Mouse (Mus musculus) limb, embryonic 12.5 days (tissue): ENCODE results near the gene Nmur1. TPM values are rescaled to one million over a fixed set of nuclear protein-coding genes. Genes with fewer than 3 reads are reported as not detected.

Experiments
- ATAC-seq: fragments of 200-750 bp; cut with Nextera tagmentation; 2 replicates; pipeline ENCODE4 v1.8.0; 2017; ENCODE audit warnings: low read depth, moderate TSS enrichment; ENCODE audit not compliant: insufficient number of reproducible peaks, insufficient read depth, low FRiP score, low TSS enrichment
- H3K27ac ChIP-seq: fragments of 300-500 bp; sonication (generic); 2 replicates; pipeline ENCODE4 v1.5.1; 2016; ENCODE audit warnings: mild to moderate bottlenecking, moderate library complexity
- H3K27me3 ChIP-seq: fragments of 300-500 bp; sonication (generic); 2 replicates; pipeline ENCODE4 v1.6.1; 2016; ENCODE audit warnings: mild to moderate bottlenecking, moderate library complexity
- H3K36me3 ChIP-seq: fragments of 300-500 bp; sonication (generic); 2 replicates; pipeline ENCODE4 v1.6.1; 2016; ENCODE audit warnings: mild to moderate bottlenecking, moderate library complexity
- H3K4me1 ChIP-seq: fragments of 300-500 bp; sonication (generic); replicated peaks from 2 replicates; pipeline ENCODE4 v1.6.1; 2016
- H3K4me2 ChIP-seq: fragments of 300-500 bp; sonication (generic); 2 replicates; pipeline ENCODE4 v1.6.1; 2016; ENCODE audit warnings: mild to moderate bottlenecking, moderate library complexity
- H3K4me3 ChIP-seq: fragments of 300-500 bp; sonication (generic); replicated peaks from 2 replicates; pipeline ENCODE4 v1.5.1; 2016; ENCODE audit warnings: mild to moderate bottlenecking
- H3K9ac ChIP-seq: fragments of 300-500 bp; sonication (generic); replicated peaks from 2 replicates; pipeline ENCODE4 v1.6.1; 2016; ENCODE audit warnings: mild to moderate bottlenecking, moderate library complexity
- H3K9me3 ChIP-seq: fragments of 300-500 bp; sonication (generic); 2 replicates; pipeline ENCODE4 v1.6.1; 2016; ENCODE audit warnings: mild to moderate bottlenecking, moderate library complexity
- WGBS: fragments of 180-500 bp; shearing (Covaris S2); methylation state at CpG from one replicate; pipeline ENCODE4 v1.1.7; 2016; 5-methylcytosine and 5-hydroxymethylcytosine counted together
- polyA plus RNA-seq: library from polyadenylated mRNA; unstranded; fragments of >200 nt; fragmentation: Nextera tagmentation; extraction: Ambion mirVana; gene quantifications from 2 replicates; pipeline ENCODE4 v1.2.1, GENCODE M21; 2016

Gene Nmur1
- polyA plus RNA-seq, 1 experiment from 2014 or later = not detected

GRCm38 (mm10) chr1:86381027-86381426 lies 45.0 kb downstream of the Nmur1 start:
- no peak overlapping the region for H3K27ac ChIP-seq
- WGBS = 29% methylated on average over 13 of the region's 13 CpGs
- H3K36me3 ChIP-seq = no peaks in the 10 kb centered on the region
- H3K9me3 ChIP-seq = no peaks in the 10 kb centered on the region
- no peak overlapping the region for H3K4me2 ChIP-seq
- H3K4me3 ChIP-seq = no peak overlapping the region
- H3K27me3 ChIP-seq = no peaks in the 10 kb centered on the region
- peaks cover 21% of the 10 kb centered on the region for H3K4me1 ChIP-seq
- no peak for ATAC-seq
- no peak overlapping the region for H3K9ac ChIP-seq

- peaks cover 21% of the 10 kb centered on the region for H3K4me1 ChIP-seq
- peak overlapping the region; percentile 78 for H3K27ac ChIP-seq
- no peaks in the 10 kb centered on the region for H3K27me3 ChIP-seq
- ATAC-seq = no peak
- H3K4me3 ChIP-seq = no peak overlapping the region
- 49% methylated on average over 9 of the region's 9 CpGs for WGBS
- H3K4me2 ChIP-seq = peak overlapping the region; percentile 41; the same call in 1 of the 2 replicates
- no peak overlapping the region for H3K9ac ChIP-seq
- H3K9me3 ChIP-seq = no peaks in the 10 kb centered on the region
- H3K36me3 ChIP-seq = no peaks in the 10 kb centered on the region
These were observed 46.9 kb downstream of the Nmur1 start for GRCm38 (mm10) chr1:86379161-86379569.

- 0 out of 2 replicates have a peak overlapping the region, but pooled peaks have one; percentile 9 for H3K27ac ChIP-seq
- no peak overlapping the region for H3K9ac ChIP-seq
- 13% methylated on average over 6 of the region's 6 CpGs for WGBS
- peaks cover 21% of the 10 kb centered on the region for H3K4me1 ChIP-seq
- no peak overlapping the region for H3K4me3 ChIP-seq
- H3K4me2 ChIP-seq = peak overlapping the region; percentile 41
- no peaks in the 10 kb centered on the region for H3K27me3 ChIP-seq
- no peaks in the 10 kb centered on the region for H3K9me3 ChIP-seq
- H3K36me3 ChIP-seq = no peaks in the 10 kb centered on the region
- no peak for ATAC-seq
These were observed 47.4 kb downstream of the Nmur1 start for GRCm38 (mm10) chr1:86378662-86379061.

GRCm38 (mm10) chr1:86376354-86376753 lies 49.7 kb downstream of the Nmur1 start:
- Histone ChIP-seq H3K9ac (no peak overlapping the region), H3K4me2 (no peak overlapping the region), H3K27me3 (no peaks in the 10 kb centered on the region), H3K4me3 (no peak overlapping the region), H3K36me3 (no peaks in the 10 kb centered on the region), H3K9me3 (no peaks in the 10 kb centered on the region), H3K27ac (no peak overlapping the region), H3K4me1 (peaks cover 21% of the 10 kb centered on the region)
- ATAC-seq = no peak
- WGBS = 83% methylated on average over 5 of the region's 5 CpGs

GRCm38 (mm10) chr1:86371997-86372396 lies 54.0 kb downstream of the Nmur1 start:
- no peak overlapping the region for H3K27ac ChIP-seq
- no peak for ATAC-seq
- 46% methylated on average over 10 of the region's 10 CpGs for WGBS
- no peaks in the 10 kb centered on the region for H3K9me3 ChIP-seq
- H3K9ac ChIP-seq = no peak overlapping the region
- H3K36me3 ChIP-seq = no peaks in the 10 kb centered on the region
- no peak overlapping the region for H3K4me2 ChIP-seq
- H3K4me3 ChIP-seq = no peak overlapping the region
- H3K27me3 ChIP-seq = no peaks in the 10 kb centered on the region
- H3K4me1 ChIP-seq = no peaks in the 10 kb centered on the region

GRCm38 (mm10) chr1:86368086-86368485 lies 57.9 kb downstream of the Nmur1 start:
- Histone ChIP-seq H3K9me3 (no peaks in the 10 kb centered on the region), H3K4me1 (no peaks in the 10 kb centered on the region), H3K27me3 (no peaks in the 10 kb centered on the region), H3K4me2 (no peak overlapping the region), H3K36me3 (no peaks in the 10 kb centered on the region), H3K4me3 (no peak overlapping the region), H3K9ac (no peak overlapping the region), H3K27ac (no peak overlapping the region)
- WGBS = 74% methylated on average over 4 of the region's 4 CpGs
- ATAC-seq = no peak

GRCm38 (mm10) chr1:86363671-86364070 lies 62.4 kb downstream of the Nmur1 start:
- no peak overlapping the region for H3K4me3 ChIP-seq
- H3K4me1 ChIP-seq = peaks cover 9% of the 10 kb centered on the region
- H3K9me3 ChIP-seq = no peaks in the 10 kb centered on the region
- no peaks in the 10 kb centered on the region for H3K27me3 ChIP-seq
- no peaks in the 10 kb centered on the region for H3K36me3 ChIP-seq
- no peak overlapping the region for H3K4me2 ChIP-seq
- H3K9ac ChIP-seq = no peak overlapping the region
- WGBS = 14% methylated on average over 6 of the region's 6 CpGs
- no peak for ATAC-seq
- no peak overlapping the region for H3K27ac ChIP-seq

- no peak overlapping the region for H3K4me3 ChIP-seq
- ATAC-seq = no peak
- H3K4me1 ChIP-seq = peaks cover 16% of the 10 kb centered on the region
- 89% methylated on average over 4 of the region's 4 CpGs for WGBS
- no peak overlapping the region for H3K4me2 ChIP-seq
- H3K27me3 ChIP-seq = no peaks in the 10 kb centered on the region
- H3K9me3 ChIP-seq = no peaks in the 10 kb centered on the region
- H3K27ac ChIP-seq = no peak overlapping the region
- no peak overlapping the region for H3K9ac ChIP-seq
- H3K36me3 ChIP-seq = peaks cover 7% of the 10 kb centered on the region
These were observed 64.0 kb downstream of the Nmur1 start for GRCm38 (mm10) chr1:86361852-86362615.

- Histone ChIP-seq H3K9me3 (no peaks in the 10 kb centered on the region), H3K4me3 (peak overlapping the region; percentile 86), H3K4me2 (peak overlapping the region; percentile 72), H3K36me3 (peaks cover 23% of the 10 kb centered on the region), H3K27ac (peak overlapping the region; percentile 89), H3K27me3 (no peaks in the 10 kb centered on the region), H3K9ac (peak overlapping the region; percentile 96), H3K4me1 (peaks cover 16% of the 10 kb centered on the region)
- 20% methylated on average over 12 of the region's 12 CpGs for WGBS
- no peak for ATAC-seq
These were observed 65.6 kb downstream of the Nmur1 start for GRCm38 (mm10) chr1:86360441-86360840.

GRCm38 (mm10) chr1:86359798-86360179 lies 66.2 kb downstream of the Nmur1 start:
- no peak for ATAC-seq
- H3K4me2 ChIP-seq = peak overlapping the region; percentile 72
- peak overlapping the region; percentile 86 for H3K4me3 ChIP-seq
- H3K36me3 ChIP-seq = peaks cover 29% of the 10 kb centered on the region
- H3K27ac ChIP-seq = peak overlapping the region; percentile 89
- H3K4me1 ChIP-seq = peaks cover 16% of the 10 kb centered on the region
- no peaks in the 10 kb centered on the region for H3K27me3 ChIP-seq
- under 1% methylated on average over 26 of the region's 26 CpGs for WGBS
- H3K9ac ChIP-seq = peak overlapping the region; percentile 96
- no peaks in the 10 kb centered on the region for H3K9me3 ChIP-seq

GRCm38 (mm10) chr1:86358906-86359797 lies 66.9 kb downstream of the Nmur1 start, which contains the start of gene Ncl:
Gene Ncl, minus strand, starts transcription at chr1:86359400.
- Histone ChIP-seq H3K9me3 (no peaks in the 10 kb centered on the region), H3K4me1 (peaks cover 16% of the 10 kb centered on the region), H3K36me3 (peaks cover 36% of the 10 kb centered on the region), H3K27ac (peak within 1 kb of the TSS; percentile 99), H3K4me2 (peak within 1 kb of the TSS; percentile 79), H3K27me3 (no peaks in the 10 kb centered on the region), H3K4me3 (peak within 1 kb of the TSS; percentile 86), H3K9ac (peak within 1 kb of the TSS; percentile 96)
- WGBS = under 1% methylated on average over 102 of the region's 102 CpGs
- peak; percentile 98 for ATAC-seq
